Mouse (Mus musculus) heart, postnatal 0 days (tissue): ENCODE data around the gene Mecom. TPM values are rescaled to one million over a fixed set of nuclear protein-coding genes. Genes with fewer than 3 reads are reported as not detected.

ENCODE experiments used
- ATAC-seq: fragments of 200-750 bp; cut with Nextera tagmentation; 2 replicates; pipeline ENCODE4 v1.8.0; 2017; ENCODE audit warnings: low read depth, moderate number of reproducible peaks, moderate library complexity; ENCODE audit not compliant: insufficient read depth
- DNase-seq: peaks from one replicate; pipeline ENCODE4 v3.0.0-alpha.2; 2016; ENCODE audit warnings: low spot score
- H3K27ac ChIP-seq: fragments of 300-500 bp; sonication (generic); 2 replicates; pipeline ENCODE4 v1.5.1; 2014; ENCODE audit warnings: low read depth, mild to moderate bottlenecking
- H3K27me3 ChIP-seq: fragments of 300-500 bp; sonication (generic); 2 replicates; pipeline ENCODE4 v1.6.1; 2014; ENCODE audit warnings: low read length, mixed read lengths; ENCODE audit not compliant: control insufficient read depth, insufficient read depth
- H3K36me3 ChIP-seq: fragments of 300-500 bp; sonication (generic); replicated peaks from 2 replicates; pipeline ENCODE4 v1.6.1; 2014; ENCODE audit warnings: low read length, mixed read lengths; ENCODE audit not compliant: control insufficient read depth, insufficient read depth
- H3K4me1 ChIP-seq: fragments of 300-500 bp; sonication (generic); 2 replicates; pipeline ENCODE4 v1.6.1; 2014; ENCODE audit warnings: antibody characterized with exemption; ENCODE audit not compliant: control insufficient read depth, insufficient read depth
- H3K4me2 ChIP-seq: fragments of 300-500 bp; sonication (generic); 2 replicates; pipeline ENCODE4 v1.6.1; 2014; ENCODE audit warnings: low read depth, mild to moderate bottlenecking, low read length, moderate library complexity
- H3K4me3 ChIP-seq: fragments of 300-500 bp; sonication (generic); 2 replicates; pipeline ENCODE4 v1.5.1; 2014; ENCODE audit warnings: low read depth, low read length
- H3K9ac ChIP-seq: fragments of 300-500 bp; sonication (generic); replicated peaks from 2 replicates; pipeline ENCODE4 v1.6.1; 2014; ENCODE audit warnings: low read depth, low read length, mixed read lengths
- H3K9me3 ChIP-seq: fragments of 300-500 bp; sonication (generic); replicated peaks from 2 replicates; pipeline ENCODE4 v1.6.1; 2016; ENCODE audit warnings: low read length; ENCODE audit not compliant: control insufficient read depth
- CTCF ChIP-seq: IDR thresholded peaks from 2 replicates; pipeline ENCODE4 v1.5.1; 2016; ENCODE audit warnings: antibody characterized with exemption, control low read depth, low read depth
- EP300 ChIP-seq: IDR thresholded peaks from 2 replicates; pipeline ENCODE4 v1.6.1; 2016; ENCODE audit warnings: antibody characterized with exemption, low read depth
- WGBS: fragments of 180-500 bp; shearing (Covaris S2); extraction: QIAGEN DNeasy Blood & Tissue Kit; methylation state at CpG from one replicate; pipeline ENCODE4 v1.1.7; 2014; 5-methylcytosine and 5-hydroxymethylcytosine counted together
- polyA plus RNA-seq: library from polyadenylated mRNA; unstranded; fragments of >200 nt; fragmentation: Nextera tagmentation; extraction: Ambion mirVana; gene quantifications from 2 replicates; pipeline ENCODE4 v1.2.1, GENCODE M21; 2015
- total RNA-seq: library from RNA; depleted of rRNA; stranded (reverse); fragments of >200 nt; gene quantifications from 2 replicates; pipeline ENCODE4 v1.2.3, GENCODE M21; 2014; ENCODE audit warnings: low replicate concordance

Gene Mecom
- total and polyA plus RNA-seq, 2 experiments from 2014 or later: 8.5 to 18.9 TPM

DNA sequence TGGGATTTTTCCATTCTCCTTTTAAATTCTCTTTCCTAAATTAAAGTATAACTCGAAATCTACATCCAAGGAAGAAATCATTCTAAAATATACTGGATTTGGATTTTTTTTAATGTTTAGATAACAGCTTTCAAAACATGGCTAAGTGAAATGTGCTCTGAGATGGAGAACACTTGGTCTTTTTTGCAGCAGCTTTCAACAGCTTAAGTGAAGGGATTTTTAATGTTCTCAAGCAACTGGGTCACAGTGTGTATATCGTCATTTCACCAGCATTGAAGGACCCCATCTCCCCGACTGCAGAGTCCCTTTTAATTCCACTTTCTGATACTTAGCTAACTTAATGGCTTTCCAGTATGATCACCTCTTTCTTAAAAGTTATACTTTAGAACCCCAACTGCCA lies 509.3 kb downstream of the Mecom start:
- no peak for ATAC-seq
- no peaks in the 10 kb centered on the region for H3K36me3 ChIP-seq
- H3K9me3 ChIP-seq: no peaks in the 10 kb centered on the region
- WGBS: 53% methylated on average over 3 of the region's 3 CpGs
- H3K4me2 ChIP-seq: no peak overlapping the region
- no peak for TF ChIP-seq EP300
- no peak for TF ChIP-seq CTCF
- no peak overlapping the region for H3K4me3 ChIP-seq
- no peaks in the 10 kb centered on the region for H3K4me1 ChIP-seq
- no peak overlapping the region for H3K27ac ChIP-seq
- no peak overlapping the region for H3K9ac ChIP-seq
- DNase-seq: no peak
- no peaks in the 10 kb centered on the region for H3K27me3 ChIP-seq

DNA sequence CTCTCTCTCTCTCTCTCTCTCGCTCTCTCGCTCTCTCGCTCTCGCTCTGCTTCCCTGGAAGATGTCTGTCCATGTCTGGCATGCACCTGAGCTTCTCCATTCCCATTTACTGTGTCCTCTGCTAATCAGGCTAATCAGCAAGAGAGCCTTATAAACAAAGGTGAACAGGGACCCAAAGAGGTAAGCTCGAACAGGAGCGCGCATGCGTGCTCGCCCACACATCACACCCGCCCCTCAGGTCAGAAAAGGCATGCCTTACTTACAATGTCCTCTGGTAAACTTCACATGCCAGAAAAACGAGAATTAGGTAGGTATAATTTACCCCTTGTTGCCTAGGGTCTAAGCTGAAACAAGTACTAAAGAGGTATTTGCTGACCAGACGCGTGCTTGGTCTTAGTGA lies 527.8 kb downstream of the Mecom start:
- H3K4me1 ChIP-seq: no peaks in the 10 kb centered on the region
- 83% methylated on average over 13 of the region's 13 CpGs for WGBS
- H3K36me3 ChIP-seq: no peaks in the 10 kb centered on the region
- no peak overlapping the region for H3K9ac ChIP-seq
- TF ChIP-seq EP300: no peak
- no peak for TF ChIP-seq CTCF
- H3K27me3 ChIP-seq: no peaks in the 10 kb centered on the region
- ATAC-seq (no peak), DNase-seq (no peak)
- no peak overlapping the region for H3K4me3 ChIP-seq
- H3K4me2 ChIP-seq: no peak overlapping the region
- no peaks in the 10 kb centered on the region for H3K9me3 ChIP-seq
- H3K27ac ChIP-seq: no peak overlapping the region

DNA sequence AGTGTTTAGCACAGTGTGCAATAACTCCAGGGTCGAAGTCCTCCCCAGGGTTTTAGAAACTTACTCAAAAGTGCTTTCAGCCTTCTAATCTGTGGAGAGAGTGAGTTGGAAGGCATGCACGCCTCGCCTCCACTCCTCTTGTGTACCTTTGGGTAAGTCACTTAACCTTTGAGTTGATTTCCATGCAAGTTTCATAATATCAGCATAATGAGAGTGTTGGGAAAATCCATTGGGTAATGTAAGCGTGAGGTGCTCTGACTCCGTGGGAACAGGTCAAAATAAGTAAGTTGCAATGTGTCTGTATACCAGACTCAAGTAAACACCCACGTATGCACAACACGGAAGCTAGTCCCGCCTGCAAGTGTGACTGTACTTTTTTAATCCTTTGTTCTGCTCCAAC lies 528.4 kb downstream of the Mecom start:
- ATAC-seq (no peak), DNase-seq (no peak)
- Histone ChIP-seq H3K9me3 (no peaks in the 10 kb centered on the region), H3K4me1 (no peaks in the 10 kb centered on the region), H3K27me3 (no peaks in the 10 kb centered on the region), H3K9ac (no peak overlapping the region), H3K4me2 (no peak overlapping the region), H3K4me3 (no peak overlapping the region), H3K27ac (no peak overlapping the region), H3K36me3 (no peaks in the 10 kb centered on the region)
- no peak for TF ChIP-seq EP300
- no peak for TF ChIP-seq CTCF
- 64% methylated on average over 8 of the region's 8 CpGs for WGBS

DNA sequence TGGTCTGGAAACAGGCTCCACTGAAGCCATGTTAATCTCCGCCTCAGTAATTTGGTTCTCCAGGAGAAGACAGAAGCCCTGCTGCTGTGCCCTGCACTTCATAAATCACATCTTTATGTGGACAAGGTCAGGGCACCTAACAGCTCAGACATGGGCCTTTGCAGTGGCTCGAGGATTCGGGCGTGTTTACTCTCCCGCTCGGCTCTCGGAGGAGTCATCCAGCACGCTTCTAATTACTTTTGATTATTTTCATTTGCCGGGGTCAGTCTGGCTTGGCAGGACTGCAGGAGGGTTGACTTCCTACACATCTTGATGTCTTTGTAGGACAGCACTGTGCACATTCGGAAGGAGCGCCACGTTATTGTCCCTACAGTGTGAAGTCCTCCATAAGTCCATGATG lies 529.6 kb downstream of the Mecom start:
- H3K9me3 ChIP-seq: no peaks in the 10 kb centered on the region
- no peak overlapping the region for H3K9ac ChIP-seq
- H3K36me3 ChIP-seq: no peaks in the 10 kb centered on the region
- ATAC-seq: no peak
- TF ChIP-seq CTCF: no peak
- TF ChIP-seq EP300: no peak
- no peaks in the 10 kb centered on the region for H3K4me1 ChIP-seq
- H3K27ac ChIP-seq: no peak overlapping the region
- no peak overlapping the region for H3K4me3 ChIP-seq
- no peak overlapping the region for H3K4me2 ChIP-seq
- no peaks in the 10 kb centered on the region for H3K27me3 ChIP-seq
- WGBS: 62% methylated on average over 12 of the region's 12 CpGs
- no peak for DNase-seq

DNA sequence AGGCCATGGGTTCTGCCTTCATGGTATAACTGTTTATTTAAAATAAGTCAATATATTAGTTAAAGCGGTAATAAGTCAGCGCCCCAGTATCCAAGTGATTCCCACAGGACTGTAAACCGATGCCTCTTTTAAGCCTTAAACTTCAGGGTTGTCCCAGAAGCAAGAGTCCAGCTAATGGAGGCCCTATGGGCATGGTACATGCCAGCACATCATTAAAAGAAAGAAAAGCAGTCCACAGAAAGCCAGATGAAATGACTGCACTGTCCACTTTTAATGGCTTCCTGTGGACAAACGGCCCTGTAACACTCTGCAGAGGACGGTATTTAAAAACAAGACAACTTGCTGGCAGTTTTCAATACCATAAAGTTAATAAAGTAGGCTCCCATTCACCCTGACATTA lies 531.0 kb downstream of the Mecom start:
- Histone ChIP-seq H3K4me1 (no peaks in the 10 kb centered on the region), H3K9ac (no peak overlapping the region), H3K4me3 (no peak overlapping the region), H3K36me3 (no peaks in the 10 kb centered on the region), H3K9me3 (no peaks in the 10 kb centered on the region), H3K27ac (no peak overlapping the region), H3K4me2 (no peak overlapping the region), H3K27me3 (no peaks in the 10 kb centered on the region)
- ATAC-seq: no peak
- no peak for TF ChIP-seq EP300
- no peak for TF ChIP-seq CTCF
- no peak for DNase-seq
- WGBS: 79% methylated on average over 5 of the region's 5 CpGs

DNA sequence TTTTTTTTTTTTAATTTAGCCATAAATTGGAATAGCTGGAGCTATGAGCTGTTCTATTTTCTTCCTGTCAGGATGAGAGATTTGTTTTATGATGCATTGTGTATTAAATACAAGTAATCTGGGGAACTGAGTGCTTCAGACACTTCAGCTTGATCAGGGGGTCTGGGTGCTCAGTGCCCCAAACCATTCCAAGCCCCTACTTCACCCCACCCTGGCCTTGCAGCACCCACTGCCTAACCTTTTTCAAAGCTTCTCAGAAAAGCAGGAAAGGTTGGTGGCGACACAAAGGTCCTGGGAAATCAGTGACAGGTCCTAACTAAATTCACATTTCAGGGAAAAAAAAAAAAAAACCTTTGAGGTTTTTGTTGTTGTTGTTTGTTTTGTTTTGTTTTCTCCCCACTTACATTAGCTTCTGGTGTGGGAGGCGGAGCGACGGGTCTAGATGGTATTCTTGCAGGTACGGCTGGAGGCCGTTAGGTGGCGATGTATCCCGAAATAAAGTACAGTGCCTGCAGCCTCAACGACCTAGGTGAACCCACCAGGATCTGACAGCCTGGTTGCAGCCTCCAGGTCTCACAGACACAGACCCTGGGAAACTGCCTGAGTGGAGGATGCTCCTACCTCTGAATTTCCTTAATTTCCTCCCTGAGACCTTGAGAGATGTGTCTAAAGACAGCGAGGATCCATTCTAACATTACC lies 532.7 kb downstream of the Mecom start:
- Histone ChIP-seq H3K27ac (no peak overlapping the region), H3K9ac (no peak overlapping the region), H3K4me1 (no peaks in the 10 kb centered on the region), H3K4me2 (peak overlapping the region; percentile 12; the same call in 1 of the 2 replicates), H3K4me3 (no peak overlapping the region), H3K27me3 (no peaks in the 10 kb centered on the region), H3K36me3 (no peaks in the 10 kb centered on the region), H3K9me3 (no peaks in the 10 kb centered on the region)
- TF ChIP-seq EP300 (no peak), CTCF (peak; percentile 81)
- WGBS: 11% methylated on average over 10 of the region's 10 CpGs
- DNase-seq (peak; percentile 87), ATAC-seq (peak; percentile 63)
